Mouse (Mus musculus) thymus, adult 2 months (tissue): Measurements from ENCODE around the gene Myl3.

Experiments
- CTCF ChIP-seq: fragments of 200-500 bp; IDR thresholded peaks from 2 replicates; pipeline ENCODE4 v1.5.1; 2012; ENCODE audit warnings: mild to moderate bottlenecking, control low read depth, low read length, moderate library complexity, borderline replicate concordance; ENCODE audit not compliant: control insufficient read depth, poor library complexity, insufficient read depth; ENCODE audit errors: extremely low read depth
- POLR2A ChIP-seq: fragments of 200-500 bp; IDR thresholded peaks from 2 replicates; pipeline ENCODE4 v1.6.1; 2012; ENCODE audit warnings: mild to moderate bottlenecking, low read length, control low read depth, moderate library complexity; ENCODE audit not compliant: control insufficient read depth, poor library complexity, insufficient read depth; ENCODE audit errors: extremely low read depth

DNA sequence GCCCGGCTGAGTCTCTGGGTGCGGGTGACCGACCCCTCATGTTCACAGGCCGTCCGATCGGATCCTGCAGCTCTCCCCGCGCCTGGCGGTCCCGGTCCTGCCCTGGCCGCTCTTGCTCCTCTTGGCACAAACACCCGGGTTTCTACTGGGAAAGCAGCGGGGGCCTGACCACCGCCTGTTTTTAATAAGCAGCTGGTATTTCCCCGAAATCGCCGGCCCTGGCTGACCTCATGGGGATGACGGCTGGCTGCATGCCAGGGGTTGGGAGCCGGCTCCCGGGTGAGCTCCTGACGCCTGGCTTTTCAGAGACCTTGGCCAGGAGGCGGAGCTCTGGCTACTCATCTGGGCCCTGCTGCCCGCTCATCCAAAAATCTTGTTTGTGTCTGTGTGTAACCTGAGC lies 40.1 kb downstream of the Myl3 start:
- TF ChIP-seq CTCF (no peak), POLR2A (no peak)
